Mouse (Mus musculus) heart, postnatal 14 days (tissue): ENCODE measurements around the gene Wdr66. TPM values are rescaled to one million over a fixed set of nuclear protein-coding genes. Genes with fewer than 3 reads are reported as not detected.

Source experiments
- DNase-seq, 2 experiments: peaks; one replicate each; pipeline ENCODE4 v3.0.0; 2021 to 2022
- intact Hi-C: fragments of 180-260 bp; cut with DNase I; formaldehyde crosslinking; loops from one replicate; pipeline ENCODE4 v1.15.1; 2025
- total RNA-seq, 2 experiments: library from RNA; stranded (reverse); gene quantifications; 2 replicates each; pipeline ENCODE4 v1.2.3; 2021

The Wdr66 gene
- total RNA-seq, 2 experiments from 2014 or later = 0.81 to 0.93 TPM

DNA sequence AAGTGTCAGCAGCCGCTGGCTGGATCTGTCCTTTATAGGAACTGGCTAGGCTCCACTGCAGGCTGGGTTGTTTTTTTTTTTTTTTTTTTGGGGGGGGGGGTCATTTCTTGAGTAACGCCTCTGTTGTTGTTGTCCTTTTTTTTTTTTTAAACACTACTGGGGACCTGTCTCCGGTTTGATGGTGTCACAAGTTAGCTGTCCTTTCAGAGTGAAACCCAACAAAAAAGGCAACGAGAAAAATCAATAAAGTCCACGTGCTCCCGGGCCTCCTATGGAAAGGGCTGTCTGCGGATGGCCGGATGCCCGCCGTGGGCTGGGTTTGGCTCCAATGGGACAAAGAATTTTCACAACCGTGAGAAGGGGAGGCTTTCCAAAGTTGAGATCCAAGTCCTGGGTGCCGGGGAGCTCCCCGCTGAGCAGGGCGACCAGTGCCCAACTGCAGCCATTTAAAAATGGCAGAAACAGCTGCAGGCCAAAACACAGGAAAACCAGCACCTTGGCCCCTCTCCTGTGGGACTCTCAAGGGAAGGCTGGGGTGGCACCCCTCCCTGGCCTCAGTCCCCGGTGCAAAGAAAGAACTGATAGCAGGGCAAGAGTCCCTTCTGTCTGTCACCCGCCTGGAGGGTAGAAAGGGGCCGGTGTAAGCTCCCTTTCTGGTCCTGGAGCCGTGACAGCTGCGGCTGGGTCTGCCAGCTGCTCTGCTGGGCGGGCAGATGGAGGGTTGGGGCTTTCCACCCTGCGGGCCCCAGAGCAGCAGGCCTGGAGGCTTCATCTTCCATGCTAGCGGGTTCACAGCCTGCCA, 94.2 kb downstream of the Wdr66 start:
- peak; percentile 80 to 86 for DNase-seq
- intact Hi-C loops = loop anchor here (2.0 to 10.0 kb wide), 2 partner anchors 15 to 61 kb away; no protein-coding TSS in a partner anchor

DNA sequence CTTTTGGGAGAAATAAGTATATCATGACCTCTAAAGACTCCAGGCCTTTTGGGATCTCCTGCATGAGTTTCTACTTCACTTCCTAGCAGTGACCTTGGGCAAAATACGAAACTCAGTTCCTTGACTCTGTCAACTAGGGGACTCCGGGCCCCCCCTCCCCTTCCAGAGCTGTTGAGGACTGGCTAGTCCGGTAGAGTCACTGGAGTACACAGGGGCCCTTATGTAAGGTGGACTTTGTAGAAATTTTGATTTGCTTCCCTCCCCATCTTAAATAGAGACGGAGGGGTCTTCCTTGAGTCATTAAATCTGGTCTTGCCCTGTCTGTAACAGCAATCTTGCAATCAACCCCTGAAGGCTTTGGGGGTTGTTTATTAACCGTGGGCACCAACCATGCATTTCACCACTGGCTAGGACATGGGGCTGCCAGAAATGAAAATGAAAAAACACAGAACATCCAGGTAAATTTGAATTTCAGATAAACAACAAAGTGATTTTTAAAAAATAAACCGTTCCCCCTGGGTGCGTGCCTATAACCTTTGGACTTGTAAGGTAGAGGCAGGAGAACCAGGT, 94.9 kb downstream of the Wdr66 start:
- intact Hi-C loops = loop anchor here (10.0 kb wide), 1 partner anchor 62 kb away; no protein-coding TSS in a partner anchor
- DNase-seq = no peak

DNA sequence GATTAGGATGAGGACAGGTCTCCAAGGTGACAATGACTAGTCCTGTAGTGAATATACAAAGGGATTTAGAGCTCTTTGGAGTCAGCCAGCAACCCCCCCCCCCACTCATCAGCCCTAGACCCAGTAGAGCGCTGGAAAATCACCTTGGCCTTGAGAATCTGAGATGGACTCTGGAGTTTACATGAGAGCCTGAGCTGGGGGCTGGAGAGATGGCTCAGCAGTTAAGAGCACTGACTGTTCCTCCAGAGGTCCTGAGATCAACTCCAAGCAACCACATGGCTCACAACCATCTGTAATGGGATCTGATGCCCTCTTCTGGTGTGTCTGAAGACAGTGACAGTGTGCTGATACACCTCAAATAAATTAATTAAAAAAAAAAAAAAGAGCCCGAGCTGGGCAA, 96.1 kb downstream of the Wdr66 start:
- intact Hi-C loops = loop anchor here (10.0 kb wide), 1 partner anchor 63 kb away; no protein-coding TSS in a partner anchor
- DNase-seq = no peak

DNA sequence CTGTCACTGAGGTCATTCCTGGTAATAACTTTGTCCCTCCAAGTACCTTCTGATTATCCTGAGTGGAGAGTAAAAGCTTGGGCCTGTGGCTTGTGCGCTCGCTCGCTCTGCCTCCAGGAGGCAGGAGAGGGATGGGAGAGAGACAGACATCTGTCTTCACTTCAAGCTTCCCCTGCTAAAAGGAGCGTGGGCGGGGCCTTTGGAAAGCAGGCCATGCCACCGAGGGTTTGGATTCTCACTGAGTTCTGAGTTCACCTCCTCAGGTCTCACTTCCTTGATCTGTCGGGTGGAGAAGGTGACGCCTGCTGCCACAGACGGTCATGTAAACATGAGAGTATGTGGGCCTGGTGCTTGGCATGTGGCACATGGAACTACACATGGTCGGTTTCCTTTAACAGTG, 98.5 kb downstream of the Wdr66 start:
- intact Hi-C loops = no loop called here

DNA sequence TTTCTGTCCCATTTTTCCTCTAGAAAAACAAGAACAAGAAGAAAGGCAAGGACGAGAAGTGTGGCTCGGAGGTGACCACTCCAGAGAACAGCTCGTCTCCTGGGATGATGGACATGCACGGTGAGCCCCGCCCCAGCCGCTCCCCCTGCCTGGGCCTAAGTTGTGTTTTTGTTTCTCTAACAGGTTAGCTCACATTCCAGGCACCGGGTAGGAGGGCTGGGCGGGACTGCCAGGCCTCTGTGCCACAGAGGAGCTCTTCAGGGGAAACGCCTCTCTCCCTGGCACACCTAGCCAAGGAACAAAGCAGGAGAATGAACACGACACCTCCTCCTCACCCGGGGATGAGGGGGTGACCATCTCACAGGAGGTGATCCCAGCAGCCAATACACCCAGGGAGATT, 104.0 kb downstream of the Wdr66 start:
- DNase-seq = no peak
- intact Hi-C loops = no loop called here

More for the DNA sequence above, 98.5 kb downstream of the Wdr66 start:
- peak; percentile 34 to 65 for DNase-seq

DNA sequence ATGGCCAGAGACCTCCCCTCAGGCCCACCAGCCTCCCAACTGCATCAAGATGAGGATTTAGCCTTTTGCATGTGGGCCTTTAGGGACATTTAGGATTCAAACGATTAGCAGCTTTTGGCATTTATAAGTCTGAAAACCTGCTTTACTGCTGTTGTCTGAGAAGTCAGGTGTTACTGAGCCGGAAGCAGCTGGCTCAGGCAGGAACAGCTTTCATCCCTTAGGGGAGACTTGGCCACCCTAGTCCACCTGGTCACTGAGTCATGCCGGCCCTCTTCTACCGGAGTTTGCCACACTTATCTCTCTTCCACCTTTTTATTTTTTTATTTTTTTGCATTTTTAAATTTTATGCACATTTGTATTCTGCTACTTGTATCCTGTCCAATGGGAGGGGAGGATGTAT, 105.4 kb downstream of the Wdr66 start:
- intact Hi-C loops = no loop called here

DNA sequence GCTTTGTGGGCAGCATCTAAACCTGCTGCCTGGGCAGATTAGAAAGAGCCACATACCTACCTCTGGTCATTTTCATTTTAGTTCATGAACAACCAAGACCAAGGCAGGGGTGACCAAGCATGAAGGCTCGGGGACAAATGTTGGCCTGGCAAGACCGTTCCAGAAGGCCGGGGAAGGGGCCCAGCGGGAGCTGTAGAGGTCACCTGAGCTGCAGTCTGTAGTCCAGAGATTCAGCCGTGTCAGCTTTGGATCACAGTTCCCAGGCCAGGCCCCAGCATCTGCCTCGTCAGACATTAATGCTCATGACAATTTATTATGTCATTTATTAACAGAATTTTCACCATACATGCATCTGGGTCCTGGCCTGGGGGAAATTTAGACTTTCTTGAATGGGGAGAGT, 107.5 kb downstream of the Wdr66 start:
- intact Hi-C loops = no loop called here
- DNase-seq = no peak

More for the DNA sequence above, 105.4 kb downstream of the Wdr66 start:
- no peak for DNase-seq

DNA sequence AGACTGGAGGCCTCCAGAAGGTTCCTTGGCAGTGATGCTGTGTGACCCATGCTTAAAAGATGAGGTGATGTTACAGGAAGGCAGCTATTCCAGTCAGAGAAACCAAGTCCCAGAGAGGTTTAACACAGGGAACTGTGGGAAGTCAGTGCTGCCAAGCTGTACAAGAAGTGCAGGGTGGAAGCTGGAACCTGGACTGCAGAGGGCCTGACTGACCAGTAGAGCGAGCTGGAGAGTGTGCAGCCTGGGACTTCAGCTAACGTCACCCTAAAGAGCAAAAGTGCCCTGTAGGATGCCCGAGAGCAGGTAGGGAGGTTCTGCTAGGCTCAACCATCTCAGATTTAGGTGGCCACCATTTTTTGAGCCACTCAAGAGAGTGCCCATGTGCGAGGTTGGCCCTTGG, 111.0 kb downstream of the Wdr66 start:
- DNase-seq = no peak
- intact Hi-C loops = no loop called here

DNA sequence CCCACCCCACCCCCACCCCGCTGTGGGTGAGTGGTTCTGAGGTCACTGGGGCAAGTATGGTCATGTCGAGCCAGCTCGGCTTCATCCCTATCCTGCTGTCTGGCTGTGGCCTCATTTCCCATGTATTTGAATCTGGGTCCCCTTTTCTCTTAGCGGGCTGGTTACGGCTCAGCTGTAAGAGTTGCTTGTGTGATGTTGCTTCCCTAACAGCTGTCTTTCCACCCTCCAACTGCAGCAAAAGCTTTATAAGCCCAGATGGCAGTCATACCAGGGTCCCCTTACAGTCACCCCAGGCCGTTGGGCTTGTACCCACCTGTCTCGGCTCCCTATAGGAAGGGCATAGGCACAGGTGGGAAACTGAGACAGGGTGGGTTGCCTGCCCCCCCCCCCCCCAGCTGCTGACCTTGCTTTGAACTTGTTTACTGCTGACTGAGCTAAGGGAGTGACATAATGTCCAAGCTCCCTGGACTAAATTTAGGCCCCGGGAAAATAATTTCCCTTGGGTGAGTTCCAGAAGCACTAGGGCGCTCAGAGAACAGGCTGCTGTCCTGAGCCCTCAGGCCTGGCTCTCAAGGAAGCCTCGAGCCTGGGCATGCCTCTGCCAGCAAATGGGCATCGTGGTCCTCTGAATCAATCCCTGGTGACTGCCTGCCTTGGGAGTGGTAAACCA, 112.5 kb downstream of the Wdr66 start:
- DNase-seq = peak; percentile 63 to 78
- intact Hi-C loops = no loop called here

DNA sequence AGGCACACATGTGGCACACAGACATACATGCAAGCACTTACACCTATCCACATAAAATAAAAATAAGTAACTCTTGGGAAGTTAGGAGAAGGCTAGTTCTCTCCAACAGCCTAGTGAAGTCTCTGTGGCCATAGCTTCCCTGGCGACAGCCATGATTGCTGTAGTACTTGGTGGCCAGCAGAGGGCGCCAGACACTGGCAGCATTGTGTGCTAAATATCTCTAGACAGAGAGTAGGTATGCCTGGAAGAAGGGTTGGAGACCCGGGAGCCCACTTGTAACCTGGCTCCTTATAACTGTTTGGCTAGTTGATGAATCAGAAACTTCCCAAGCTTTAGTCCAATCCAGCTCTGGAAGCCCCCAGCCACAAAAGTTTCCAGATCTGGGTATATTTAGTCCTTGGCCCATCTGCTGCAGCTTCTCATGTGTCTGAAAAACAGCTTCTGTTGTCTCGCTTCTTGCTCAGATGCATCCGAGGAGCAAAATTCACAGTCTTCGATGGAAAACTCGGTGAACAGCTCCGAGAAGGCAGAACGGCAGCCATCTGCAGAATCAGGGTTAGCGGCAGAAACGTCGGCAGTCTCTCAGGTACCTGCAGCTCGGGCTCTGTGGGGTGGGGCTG, 117.1 kb downstream of the Wdr66 start:
- peak; percentile 53 to 66 for DNase-seq
- intact Hi-C loops = loop anchor here (2.0 kb wide), 2 partner anchors 68 to 84 kb away; no protein-coding TSS in a partner anchor

DNA sequence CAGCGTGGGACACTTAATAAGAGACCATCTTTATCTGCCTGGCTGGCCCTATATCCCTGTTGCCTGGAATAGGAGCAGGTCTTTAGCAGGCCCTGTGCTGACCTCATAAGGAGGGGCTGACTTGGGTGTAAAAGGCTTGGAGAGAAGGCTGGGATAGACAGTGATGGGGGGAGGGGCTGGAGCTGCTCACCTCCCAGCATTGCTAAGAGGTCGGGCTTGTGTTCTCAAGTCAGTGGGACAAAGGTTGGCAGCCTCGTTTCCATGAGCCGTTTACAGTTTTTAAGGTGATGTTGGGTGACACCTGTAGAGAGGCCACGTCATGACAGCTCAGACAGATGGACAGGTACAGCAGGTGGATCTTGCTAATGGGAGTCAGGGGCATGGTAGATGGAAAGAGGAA, 118.1 kb downstream of the Wdr66 start:
- DNase-seq = no peak
- intact Hi-C loops = no loop called here

DNA sequence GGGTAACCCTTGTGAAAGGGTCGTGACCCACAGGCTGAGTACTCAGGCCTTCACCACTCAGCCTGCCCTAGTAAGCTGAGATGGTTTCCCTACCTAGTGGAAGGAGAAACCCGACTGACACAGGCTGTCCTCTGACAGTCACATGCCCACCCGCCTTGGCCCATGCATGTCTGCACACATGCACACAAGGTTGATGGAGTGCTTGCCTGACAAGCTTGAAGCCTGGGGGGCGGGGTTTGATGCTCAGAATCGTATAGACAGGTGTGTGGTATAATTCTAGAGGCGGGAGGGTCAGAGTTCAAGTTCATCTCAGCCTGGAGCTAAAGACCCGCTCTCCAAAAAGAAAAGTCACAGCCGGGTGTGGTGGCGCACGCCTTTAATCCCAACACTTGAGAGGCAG, 123.4 kb downstream of the Wdr66 start:
- no peak for DNase-seq
- intact Hi-C loops = loop anchor here (5.0 kb wide), 1 partner anchor 122 kb away; no protein-coding TSS in a partner anchor

DNA sequence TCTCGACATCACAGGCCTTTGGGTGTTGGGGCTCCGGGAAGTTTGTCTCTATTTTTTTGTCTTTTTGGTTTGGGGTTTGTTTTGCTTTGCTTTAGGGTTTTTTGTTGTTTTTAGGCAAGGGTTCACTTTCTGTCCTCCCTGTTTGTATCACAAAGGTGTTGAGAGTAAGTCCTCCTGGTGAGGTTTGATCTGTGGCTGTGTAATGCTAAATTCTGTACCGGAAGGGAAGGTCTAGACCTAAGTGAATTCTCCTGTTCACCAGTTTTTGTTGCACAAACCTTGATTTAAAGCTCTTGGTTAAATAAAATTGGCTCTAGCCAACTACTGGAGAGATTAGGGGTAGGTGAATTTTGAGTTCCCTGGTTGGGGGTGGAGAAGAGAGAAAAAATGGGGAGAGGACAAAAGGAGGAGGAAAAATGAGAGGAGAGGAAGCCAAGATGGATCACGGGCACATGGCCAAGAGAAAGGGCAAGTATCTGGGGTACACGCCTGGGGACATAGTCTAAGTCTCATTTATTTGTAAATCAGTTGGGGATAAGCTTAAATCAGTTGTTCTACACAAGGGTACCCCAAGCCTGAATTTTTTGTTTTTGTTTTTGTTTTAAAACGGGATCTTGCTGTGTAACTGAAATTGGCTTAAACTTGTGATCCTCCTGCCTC, 124.0 kb downstream of the Wdr66 start:
- intact Hi-C loops = loop anchor here (2.0 to 5.0 kb wide), 2 partner anchors 61 to 121 kb away; no protein-coding TSS in a partner anchor
- DNase-seq = no peak

DNA sequence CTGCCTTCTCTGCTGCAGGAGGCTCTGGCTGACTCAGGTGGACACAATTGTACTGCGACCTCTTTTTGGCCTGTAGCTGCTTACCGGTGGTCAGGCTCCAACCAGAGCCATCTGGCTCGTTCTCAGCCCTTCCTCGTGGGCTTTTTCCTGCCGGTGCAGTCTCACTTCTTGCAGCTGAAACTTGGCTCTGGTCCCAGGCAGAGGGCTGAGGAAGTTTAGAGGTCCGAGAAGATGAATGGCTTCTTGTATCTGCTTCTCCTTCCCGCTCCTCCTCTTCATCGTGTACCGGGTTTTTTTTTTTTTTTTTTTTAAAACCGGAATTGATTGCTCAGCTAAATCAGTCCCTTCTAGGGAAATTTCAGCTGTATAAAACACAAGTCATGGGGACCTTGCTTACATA, 124.7 kb downstream of the Wdr66 start:
- DNase-seq = peak; percentile 78 to 80
- intact Hi-C loops = loop anchor here (2.0 to 5.0 kb wide), 2 partner anchors 60 to 121 kb away; no protein-coding TSS in a partner anchor

Other genes starting within 250 kb of the Wdr66 start
- gene Orai1, start 237.0 kb upstream of the Wdr66 start, total RNA-seq = 10 to 100 TPM; 17.2 to 19.5 TPM
- gene Morn3, start 205.1 kb upstream of the Wdr66 start, total RNA-seq = under 1 TPM in 1 of 2 experiments, not detected in 1; 0.93 TPM
- gene Tmem120b, start 183.7 kb upstream of the Wdr66 start, total RNA-seq = 10 to 100 TPM; 10.6 to 12.1 TPM
- under 1 TPM; 0.48 to 0.61 TPM for gene Rhof, start 119.4 kb upstream of the Wdr66 start, total RNA-seq
- gene Setd1b, start 109.9 kb upstream of the Wdr66 start, total RNA-seq = 10 to 100 TPM; 18.1 to 21.3 TPM
- 10 to 100 TPM; 17.8 to 18.0 TPM for gene Psmd9, start 82.7 kb upstream of the Wdr66 start, total RNA-seq
- gene Hpd, start 69.4 kb upstream of the Wdr66 start, total RNA-seq = under 1 TPM in 1 of 2 experiments, not detected in 1; 0.41 TPM
- gene Bcl7a, start 91.7 kb downstream of the Wdr66 start, total RNA-seq = 1 to 10 TPM; 9.1 to 9.5 TPM
- gene Mlxip, start 142.7 kb downstream of the Wdr66 start, total RNA-seq = 10 to 100 TPM; 29.0 to 29.9 TPM
- gene Lrrc43, start 237.2 kb downstream of the Wdr66 start, total RNA-seq = under 1 TPM in 1 of 2 experiments, not detected in 1; 0.22 TPM
- gene Il31, start 237.4 kb downstream of the Wdr66 start, total RNA-seq = not detected